Mouse (Mus musculus): ENCODE measurements around the gene Stk17b. TPM values are rescaled to one million over a fixed set of nuclear protein-coding genes. Genes with fewer than 3 reads are reported as not detected.
"Not testable (repeated sequence)": the region's sequence is repeated elsewhere in the genome, so short reads cannot be mapped to it uniquely, and the experiment has no call there.

The Stk17b gene
- polyA plus RNA-seq, 1 experiment, result 13.9 TPM

GRCm38 (mm10) chr1:53771476-53771875, 13.5 kb downstream of the Stk17b start:
- no peaks in the 10 kb centered on the region; the same call in 1 of the 2 replicates for H3K4me1 ChIP-seq (ENCODE audit: control insufficient read depth, insufficient read depth, insufficient read length, low read length)
- no peak overlapping the region for H3K27ac ChIP-seq (replicated peaks; ENCODE audit: low read depth, low read length)
- no peak overlapping the region for H3K4me3 ChIP-seq (ENCODE audit: insufficient read depth, low read depth, low read length)

- H3K4me3 ChIP-seq (ENCODE audit: insufficient read depth, low read depth, low read length), result no peak overlapping the region
- no peak overlapping the region for H3K27ac ChIP-seq (replicated peaks; ENCODE audit: low read depth, low read length)
- no peaks in the 10 kb centered on the region for H3K4me1 ChIP-seq (ENCODE audit: control insufficient read depth, insufficient read depth, insufficient read length, low read length)
Measured at GRCm38 (mm10) chr1:53766112-53766511, 18.9 kb downstream of the Stk17b start.

- Histone ChIP-seq H3K4me1 (ENCODE audit: control insufficient read depth, insufficient read depth, insufficient read length, low read length) (no peaks in the 10 kb centered on the region), H3K4me3 (ENCODE audit: insufficient read depth, low read depth, low read length) (no peak overlapping the region), H3K27ac (replicated peaks; ENCODE audit: low read depth, low read length) (no peak overlapping the region)
Measured at GRCm38 (mm10) chr1:53757316-53757715, 27.7 kb downstream of the Stk17b start.

GRCm38 (mm10) chr1:53753501-53753900, 31.5 kb downstream of the Stk17b start:
- H3K27ac ChIP-seq (replicated peaks; ENCODE audit: low read depth, low read length); H3K4me3 ChIP-seq (ENCODE audit: insufficient read depth, low read depth, low read length); H3K4me1 ChIP-seq (ENCODE audit: control insufficient read depth, insufficient read depth, insufficient read length, low read length): not testable (repeated sequence)

- Histone ChIP-seq H3K4me1 (ENCODE audit: control insufficient read depth, insufficient read depth, insufficient read length, low read length) (no peaks in the 10 kb centered on the region), H3K4me3 (ENCODE audit: insufficient read depth, low read depth, low read length) (no peak overlapping the region), H3K27ac (replicated peaks; ENCODE audit: low read depth, low read length) (no peak overlapping the region)
Measured at GRCm38 (mm10) chr1:53751144-53751543, 33.9 kb downstream of the Stk17b start.

GRCm38 (mm10) chr1:53750697-53751096, 34.3 kb downstream of the Stk17b start:
- H3K4me1 ChIP-seq (ENCODE audit: control insufficient read depth, insufficient read depth, insufficient read length, low read length); H3K4me3 ChIP-seq (ENCODE audit: insufficient read depth, low read depth, low read length): not testable (repeated sequence)

GRCm38 (mm10) chr1:53749881-53750385, 35.1 kb downstream of the Stk17b start:
- not testable (repeated sequence) for H3K4me3 ChIP-seq (ENCODE audit: insufficient read depth, low read depth, low read length); H3K4me1 ChIP-seq (ENCODE audit: control insufficient read depth, insufficient read depth, insufficient read length, low read length); H3K27ac ChIP-seq (replicated peaks; ENCODE audit: low read depth, low read length)

More at GRCm38 (mm10) chr1:53750697-53751096, 34.3 kb downstream of the Stk17b start:
- not testable (repeated sequence) for H3K27ac ChIP-seq (replicated peaks; ENCODE audit: low read depth, low read length)

GRCm38 (mm10) chr1:53748571-53748970, 36.5 kb downstream of the Stk17b start:
- H3K27ac ChIP-seq (replicated peaks; ENCODE audit: low read depth, low read length), result no peak overlapping the region
- no peaks in the 10 kb centered on the region for H3K4me1 ChIP-seq (ENCODE audit: control insufficient read depth, insufficient read depth, insufficient read length, low read length)
- no peak overlapping the region for H3K4me3 ChIP-seq (ENCODE audit: insufficient read depth, low read depth, low read length)

GRCm38 (mm10) chr1:53746001-53746400, 39.0 kb downstream of the Stk17b start:
- H3K27ac ChIP-seq (replicated peaks; ENCODE audit: low read depth, low read length), result no peak overlapping the region
- no peaks in the 10 kb centered on the region for H3K4me1 ChIP-seq (ENCODE audit: control insufficient read depth, insufficient read depth, insufficient read length, low read length)
- H3K4me3 ChIP-seq (ENCODE audit: insufficient read depth, low read depth, low read length), result no peak overlapping the region

- H3K4me3 ChIP-seq (ENCODE audit: insufficient read depth, low read depth, low read length), result no peak overlapping the region
- H3K4me1 ChIP-seq (ENCODE audit: control insufficient read depth, insufficient read depth, insufficient read length, low read length), result no peaks in the 10 kb centered on the region
- H3K27ac ChIP-seq (replicated peaks; ENCODE audit: low read depth, low read length), result 0 out of 2 replicates have a peak overlapping the region, but pooled peaks have one; percentile 3
Measured at GRCm38 (mm10) chr1:53741742-53742458, 43.1 kb downstream of the Stk17b start.

GRCm38 (mm10) chr1:53740777-53741336, 44.2 kb downstream of the Stk17b start:
- no peak overlapping the region for H3K4me3 ChIP-seq (ENCODE audit: insufficient read depth, low read depth, low read length)
- H3K4me1 ChIP-seq (ENCODE audit: control insufficient read depth, insufficient read depth, insufficient read length, low read length), result no peaks in the 10 kb centered on the region
- H3K27ac ChIP-seq (replicated peaks; ENCODE audit: low read depth, low read length), result no peak overlapping the region

GRCm38 (mm10) chr1:53740077-53740776, 44.8 kb downstream of the Stk17b start:
- not testable (repeated sequence) for H3K4me3 ChIP-seq (ENCODE audit: insufficient read depth, low read depth, low read length); H3K4me1 ChIP-seq (ENCODE audit: control insufficient read depth, insufficient read depth, insufficient read length, low read length); H3K27ac ChIP-seq (replicated peaks; ENCODE audit: low read depth, low read length)

- Histone ChIP-seq H3K4me1 (ENCODE audit: control insufficient read depth, insufficient read depth, insufficient read length, low read length) (no peaks in the 10 kb centered on the region), H3K27ac (replicated peaks; ENCODE audit: low read depth, low read length) (no peak overlapping the region), H3K4me3 (ENCODE audit: insufficient read depth, low read depth, low read length) (no peak overlapping the region)
Measured at GRCm38 (mm10) chr1:53736583-53736982, 48.4 kb downstream of the Stk17b start.

- Histone ChIP-seq H3K27ac (replicated peaks; ENCODE audit: low read depth, low read length) (no peak overlapping the region), H3K4me1 (ENCODE audit: control insufficient read depth, insufficient read depth, insufficient read length, low read length) (no peaks in the 10 kb centered on the region), H3K4me3 (ENCODE audit: insufficient read depth, low read depth, low read length) (no peak overlapping the region)
Measured at GRCm38 (mm10) chr1:53728489-53729225, 56.4 kb downstream of the Stk17b start.

- Histone ChIP-seq H3K4me1 (ENCODE audit: control insufficient read depth, insufficient read depth, insufficient read length, low read length) (no peaks in the 10 kb centered on the region), H3K4me3 (ENCODE audit: insufficient read depth, low read depth, low read length) (no peak overlapping the region), H3K27ac (replicated peaks; ENCODE audit: low read depth, low read length) (no peak overlapping the region)
Measured at GRCm38 (mm10) chr1:53726883-53727282, 58.1 kb downstream of the Stk17b start.

All from brown adipose tissue, adult 24 weeks (tissue).